Mouse (Mus musculus) E14TG2a.4 (cell line): ENCODE data around the gene Tmem59l.

Experiments used
- H3K27me3 ChIP-seq: 2 replicates; pipeline ENCODE4 v1.6.1; 2014; ENCODE audit warnings: low read length, control low read depth; ENCODE audit not compliant: insufficient read depth
- H3K36me3 ChIP-seq: 2 replicates; pipeline ENCODE4 v1.6.1; 2014; ENCODE audit warnings: low read length, control low read depth; ENCODE audit not compliant: insufficient read depth
- H3K4me1 ChIP-seq: replicated peaks from 2 replicates; pipeline ENCODE4 v1.6.1; 2014; ENCODE audit warnings: low read depth, low read length, control low read depth
- H3K4me3 ChIP-seq: replicated peaks from 2 replicates; pipeline ENCODE4 v1.5.1; 2014; ENCODE audit warnings: mild to moderate bottlenecking, low read length
- H3K9me3 ChIP-seq: 2 replicates; pipeline ENCODE4 v1.6.1; 2014; ENCODE audit warnings: low read length, control low read depth
- CTCF ChIP-seq: conservative IDR thresholded peaks from 2 replicates; pipeline ENCODE4 v1.5.1; 2014; ENCODE audit warnings: low read length
- NANOG ChIP-seq: IDR thresholded peaks from 2 replicates; pipeline ENCODE4 v1.6.1; 2014; ENCODE audit warnings: borderline replicate concordance, low read length, mixed read lengths
- POU5F1 ChIP-seq: IDR thresholded peaks from 2 replicates; pipeline ENCODE4 v1.6.1; 2014; ENCODE audit warnings: low read length, borderline replicate concordance

The Tmem59l gene

DNA sequence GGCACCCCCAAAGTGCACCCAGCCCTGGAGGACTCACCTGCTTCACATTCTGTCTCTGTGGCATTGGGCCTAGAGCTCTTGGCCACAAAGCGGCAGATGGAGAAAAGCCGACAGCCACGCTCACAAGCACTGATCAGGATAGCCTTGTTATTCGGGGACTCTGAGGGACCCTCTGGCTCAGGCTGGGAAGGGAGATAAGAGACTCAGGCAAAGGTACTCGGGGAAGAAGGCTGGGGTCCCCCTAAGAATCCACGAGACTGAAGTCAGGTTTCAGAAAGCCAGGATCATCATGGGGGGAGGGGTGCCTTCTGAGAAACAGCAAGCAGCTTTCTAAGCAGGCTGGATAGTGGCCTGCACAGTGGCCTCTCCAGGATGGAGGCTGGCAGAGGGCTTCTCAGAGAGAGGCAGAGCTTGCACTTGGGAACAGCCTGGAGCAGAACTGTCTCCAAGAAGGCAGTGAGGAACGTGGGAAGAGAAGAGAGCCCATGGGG, 922 bp downstream of the Tmem59l start:
- peaks cover 61% of the 10 kb centered on the region for H3K4me1 ChIP-seq
- no peaks in the 10 kb centered on the region for H3K9me3 ChIP-seq
- no peaks in the 10 kb centered on the region for H3K36me3 ChIP-seq
- H3K27me3 ChIP-seq: peaks cover 93% of the 10 kb centered on the region
- peak overlapping the region; percentile 69; the same call in 1 of the 2 replicates for H3K4me3 ChIP-seq
- TF ChIP-seq CTCF (no peak), POU5F1 (no peak)

DNA sequence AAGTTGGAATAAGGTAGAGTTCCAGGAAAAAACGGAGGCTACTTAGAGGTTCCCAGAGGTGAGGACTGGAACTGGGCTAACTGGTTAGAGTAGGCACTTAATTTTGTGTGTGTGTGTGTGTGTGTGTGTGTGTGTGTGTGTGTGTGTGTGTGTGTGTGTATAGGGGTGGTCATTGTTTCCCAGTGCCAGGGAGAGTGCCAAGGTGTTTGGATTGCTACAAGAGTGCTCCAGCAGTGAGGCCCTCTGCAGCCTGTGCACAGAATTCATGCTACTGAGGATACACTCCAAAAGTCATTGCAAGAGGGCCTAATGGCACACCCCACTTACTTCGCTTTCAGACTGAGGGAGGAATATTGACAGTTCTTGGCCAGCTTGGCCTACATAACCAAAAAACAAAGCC, 4.2 kb downstream of the Tmem59l start:
- TF ChIP-seq POU5F1: no peak
- no peak for TF ChIP-seq CTCF
- no peak for TF ChIP-seq NANOG
- H3K4me3 ChIP-seq: no peak overlapping the region
- H3K4me1 ChIP-seq: peaks cover 45% of the 10 kb centered on the region
- peaks cover 73% of the 10 kb centered on the region for H3K27me3 ChIP-seq
- H3K9me3 ChIP-seq: no peaks in the 10 kb centered on the region
- no peaks in the 10 kb centered on the region for H3K36me3 ChIP-seq

DNA sequence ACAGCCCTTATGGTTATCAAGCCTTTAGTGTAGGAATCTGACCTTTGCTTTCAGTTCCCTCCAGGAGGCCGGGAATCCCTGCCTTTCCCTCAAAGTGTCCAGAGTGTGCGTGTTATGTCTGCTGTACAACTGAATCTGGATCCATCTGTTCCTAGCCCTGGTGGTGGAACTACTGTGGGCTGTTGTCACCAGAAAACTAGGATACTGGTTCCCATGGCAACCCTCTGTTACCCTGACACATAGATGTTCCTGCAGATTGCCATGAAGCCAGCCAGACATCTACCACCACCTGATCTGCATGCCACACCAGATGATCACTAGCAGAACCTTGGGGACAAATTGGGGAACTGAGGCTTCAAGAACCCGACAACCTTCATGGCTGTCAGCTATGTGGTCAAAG, 5.2 kb downstream of the Tmem59l start:
- no peaks in the 10 kb centered on the region for H3K9me3 ChIP-seq
- H3K4me1 ChIP-seq: peaks cover 44% of the 10 kb centered on the region
- H3K27me3 ChIP-seq: peaks cover 63% of the 10 kb centered on the region
- H3K36me3 ChIP-seq: no peaks in the 10 kb centered on the region
- no peak for TF ChIP-seq POU5F1
- no peak for TF ChIP-seq CTCF
- TF ChIP-seq NANOG: no peak
- H3K4me3 ChIP-seq: no peak overlapping the region

DNA sequence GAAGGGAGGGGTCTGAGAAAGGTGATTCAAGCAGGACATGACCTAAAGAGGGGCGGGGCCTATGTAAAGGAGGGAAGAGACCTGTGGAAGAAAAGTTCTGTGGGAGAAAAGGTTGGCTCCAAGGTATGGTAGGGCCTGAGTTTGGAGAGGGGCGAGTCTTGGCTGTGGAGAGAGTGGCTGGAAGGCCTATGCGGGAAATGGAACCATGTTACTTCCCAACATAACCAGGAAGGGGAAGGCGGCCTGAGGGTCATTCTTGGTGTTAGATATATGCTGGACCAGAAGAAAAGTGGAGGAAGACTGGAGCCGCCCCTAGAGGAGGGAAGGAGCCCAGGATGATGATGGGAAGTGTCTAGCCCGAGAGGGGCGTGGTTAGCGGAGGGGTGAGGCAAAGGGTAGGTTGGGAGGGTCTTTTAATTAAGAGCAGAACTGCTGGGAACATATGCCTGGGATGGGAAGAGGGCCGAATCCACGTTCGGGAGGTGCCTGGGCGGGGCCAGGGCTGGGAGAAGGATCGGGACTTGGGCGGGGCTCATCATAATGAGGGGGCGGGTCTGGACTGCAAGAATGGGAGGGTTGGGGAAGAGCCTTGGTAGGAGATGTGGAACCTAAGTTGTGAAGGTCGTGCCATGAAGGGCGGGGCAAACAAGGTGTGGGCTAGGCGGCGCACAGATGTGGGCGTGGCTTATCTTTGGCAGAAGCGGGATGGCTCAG, 9.7 kb downstream of the Tmem59l start:
- H3K36me3 ChIP-seq: peaks cover 7% of the 10 kb centered on the region
- TF ChIP-seq POU5F1: no peak
- no peak for TF ChIP-seq NANOG
- TF ChIP-seq CTCF: no peak
- H3K4me3 ChIP-seq: peak overlapping the region; percentile 96
- peaks cover 25% of the 10 kb centered on the region for H3K27me3 ChIP-seq
- H3K9me3 ChIP-seq: no peaks in the 10 kb centered on the region
- H3K4me1 ChIP-seq: peaks cover 37% of the 10 kb centered on the region

DNA sequence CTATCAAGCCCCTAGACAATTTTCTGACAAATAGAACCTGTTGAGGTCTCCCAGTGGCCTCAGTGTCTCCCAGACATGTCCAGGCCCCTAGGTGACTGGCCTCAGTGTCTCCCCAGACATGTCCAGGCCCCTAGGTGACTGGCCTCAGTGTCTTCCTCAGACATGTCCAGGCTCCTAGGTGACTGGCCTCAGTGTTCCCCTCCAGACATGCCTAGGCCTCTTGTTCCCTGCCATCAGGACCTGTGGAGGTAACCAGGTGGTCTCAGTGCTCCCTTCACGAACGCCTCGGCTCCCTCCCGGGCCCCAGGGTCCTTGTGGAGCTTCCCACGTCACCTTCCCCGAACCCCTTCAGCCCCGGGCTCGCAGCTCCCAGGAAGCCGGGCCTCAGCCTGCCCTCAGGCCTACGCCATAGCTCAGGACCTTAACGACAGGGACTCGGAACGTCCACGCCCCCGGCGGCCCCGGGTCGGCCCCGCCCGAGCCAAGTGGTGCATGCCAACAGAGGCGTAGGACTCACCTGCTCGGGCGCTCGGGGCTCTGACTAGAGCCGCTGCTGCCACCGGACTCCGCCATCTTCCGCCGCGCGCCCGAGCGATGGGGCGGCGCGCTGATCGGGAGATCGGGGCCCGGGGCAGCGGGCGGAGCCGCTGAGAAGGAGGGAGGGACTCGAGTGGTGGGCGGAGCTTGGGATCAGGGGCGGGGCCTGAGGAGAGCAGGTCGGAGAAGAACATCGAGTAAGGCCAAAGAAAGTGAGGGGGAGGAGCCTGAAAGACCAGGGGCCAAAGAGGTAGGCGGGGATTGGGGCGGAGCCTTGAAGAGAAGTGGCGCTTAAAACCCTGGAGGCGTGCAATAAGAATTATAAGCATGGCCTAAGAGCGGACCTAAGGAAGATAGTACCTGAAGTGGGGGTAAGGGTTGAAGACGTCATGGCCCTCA, 10.6 kb downstream of the Tmem59l start, which contains the start of gene Klhl26:
Klhl26 (minus strand) TSS at position 636 of the 936 bp plus-strand sequence.
- Histone ChIP-seq H3K9me3 (no peaks in the 10 kb centered on the region), H3K36me3 (peaks cover 7% of the 10 kb centered on the region), H3K27me3 (peaks cover 16% of the 10 kb centered on the region), H3K4me3 (peak within 1 kb of the TSS; percentile 96), H3K4me1 (peaks cover 38% of the 10 kb centered on the region)
- TF ChIP-seq CTCF (no peak), NANOG (no peak), POU5F1 (no peak)

DNA sequence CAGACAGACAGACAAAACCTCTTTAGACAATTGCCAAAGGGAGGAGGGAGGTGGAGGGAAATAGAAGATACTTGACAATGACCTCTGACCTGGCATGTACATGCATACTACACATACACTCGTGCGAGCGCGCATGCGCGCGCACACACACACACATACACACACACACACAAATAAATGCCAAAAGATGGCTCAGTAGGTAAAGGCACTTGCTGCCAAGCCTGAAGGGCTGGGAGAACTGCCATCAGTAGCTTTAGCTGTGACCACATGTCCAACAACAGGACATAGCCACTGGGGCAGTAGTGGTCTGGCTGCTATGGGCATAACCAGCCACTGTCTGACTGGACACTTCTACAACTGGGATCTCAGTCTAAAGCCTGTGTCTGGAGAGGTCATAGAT, 15.3 kb downstream of the Tmem59l start:
- Histone ChIP-seq H3K27me3 (no peaks in the 10 kb centered on the region), H3K4me3 (no peak overlapping the region), H3K4me1 (peaks cover 46% of the 10 kb centered on the region), H3K36me3 (peaks cover 37% of the 10 kb centered on the region), H3K9me3 (no peaks in the 10 kb centered on the region)
- no peak for TF ChIP-seq CTCF
- no peak for TF ChIP-seq NANOG
- TF ChIP-seq POU5F1: no peak

DNA sequence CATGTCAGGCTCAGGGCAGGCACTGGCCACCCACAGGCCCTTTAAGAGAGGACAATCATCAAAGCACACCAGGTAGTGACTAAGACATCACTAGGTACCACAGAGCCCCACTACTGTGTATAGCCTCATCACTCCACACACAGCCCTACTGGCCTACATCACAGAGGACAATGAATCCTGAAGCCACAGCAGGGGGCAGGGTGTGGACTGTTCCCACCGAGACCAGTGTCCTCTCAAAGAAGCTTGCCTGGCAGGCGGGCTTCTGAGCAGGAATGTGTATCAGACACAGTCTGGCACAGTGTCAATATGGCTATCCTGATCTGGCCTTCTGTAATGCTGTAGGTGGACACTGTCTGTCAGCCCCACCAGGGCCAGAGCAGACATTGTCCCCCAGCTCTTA, 17.2 kb downstream of the Tmem59l start:
- H3K4me1 ChIP-seq: peaks cover 44% of the 10 kb centered on the region
- no peak for TF ChIP-seq CTCF
- TF ChIP-seq NANOG: no peak
- TF ChIP-seq POU5F1: no peak
- H3K36me3 ChIP-seq: peaks cover 46% of the 10 kb centered on the region
- H3K9me3 ChIP-seq: no peaks in the 10 kb centered on the region
- no peak overlapping the region for H3K4me3 ChIP-seq
- H3K27me3 ChIP-seq: no peaks in the 10 kb centered on the region

DNA sequence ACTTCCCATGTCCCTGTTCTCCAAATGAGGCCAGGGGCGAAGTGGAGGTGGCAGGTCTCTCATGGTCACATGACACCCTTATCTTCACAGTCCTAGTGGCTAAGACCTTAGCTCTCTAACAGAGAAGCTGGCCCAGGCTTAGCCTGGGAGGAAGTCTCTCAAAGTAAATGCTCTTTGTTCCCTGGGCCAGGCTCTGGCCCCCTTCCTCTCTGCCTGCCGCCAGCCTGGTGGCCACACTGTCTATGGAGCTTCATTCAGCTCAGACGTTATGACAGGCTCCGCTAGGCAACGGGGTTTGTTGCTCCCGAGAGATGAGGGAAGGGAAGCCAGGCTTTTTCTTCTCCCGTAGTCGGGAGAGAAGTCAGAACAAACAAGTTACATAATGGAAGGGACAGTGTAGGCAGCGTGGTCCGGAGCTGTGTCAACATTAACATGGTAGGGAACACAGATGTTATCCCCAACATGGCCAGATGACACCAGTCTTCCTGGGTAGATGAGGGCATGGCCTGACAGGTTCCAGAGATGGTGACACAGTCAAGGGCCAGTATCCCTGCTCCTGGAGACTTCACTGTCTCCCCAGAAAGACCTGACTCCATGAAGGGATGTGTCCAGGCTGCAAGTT, 17.8 kb downstream of the Tmem59l start:
- H3K4me1 ChIP-seq: peaks cover 44% of the 10 kb centered on the region
- peaks cover 50% of the 10 kb centered on the region for H3K36me3 ChIP-seq
- TF ChIP-seq CTCF (no peak), NANOG (no peak), POU5F1 (no peak)
- H3K27me3 ChIP-seq: no peaks in the 10 kb centered on the region
- H3K4me3 ChIP-seq: no peak overlapping the region
- H3K9me3 ChIP-seq: no peaks in the 10 kb centered on the region
